16 mouse cellular contexts compared by ENCODE assay signal in the genomic region with DNA sequence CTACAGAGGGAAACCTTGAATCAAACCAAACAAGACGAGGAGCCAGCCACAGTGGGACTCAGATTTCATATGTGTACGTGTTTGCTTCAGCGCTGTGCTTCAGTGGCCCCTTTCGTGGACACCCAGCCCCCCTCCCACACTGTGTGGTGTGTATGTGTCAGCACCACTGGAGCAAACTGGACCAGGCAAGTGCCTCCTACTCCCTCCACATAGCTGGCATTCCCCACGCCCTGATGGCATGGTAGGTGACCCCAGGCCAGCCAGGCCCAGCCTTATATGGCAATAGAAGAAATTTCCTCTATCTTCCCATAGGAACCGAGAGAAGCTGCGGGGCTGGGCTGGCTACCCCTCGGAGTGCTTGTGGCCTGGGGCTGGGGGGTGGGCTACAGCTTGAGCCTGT. TPM values are rescaled to one million over a fixed set of nuclear protein-coding genes. Genes with fewer than 3 reads are reported as not detected.
DNase-seq lines count a peak whose midpoint lies in the region; ATAC-seq and TF ChIP-seq lines count a peak whose summit lies in the region.
"Had no signal": no experiment of that assay in that cellular context is flagged by ENCODE, and none has a peak within 500 bp of the region (broad histone marks: within the 10 kb centered on the region; RNA-seq: fewer than 3 reads in every experiment).

No protein-coding gene starts in this region.

- H3ac ChIP-seq in myocyte (ENCODE audit: control insufficient read depth, insufficient read length): no peak overlapping the region

- intact Hi-C loops in heart, postnatal 25 days (cut with DNase I): no loop called here

- peaks cover 56% of the 10 kb centered on the region for H3K4me1 ChIP-seq in heart, embryonic 12.5 days (replicated peaks)
- 0 out of 2 replicates have a peak, but pooled peaks cover 4% of the 10 kb centered on the region for H3K4me1 ChIP-seq in lung, adult 2 months (ENCODE audit: control insufficient read depth, insufficient read depth, low read length)

- no peaks in the 10 kb centered on the region for H3K79me2 ChIP-seq in myocyte (ENCODE audit: control insufficient read depth, insufficient read depth)

- 30% methylated on average over 8 of the region's 8 CpGs for WGBS in heart, embryonic 12.5 days
- 76% methylated on average over 8 of the region's 8 CpGs for WGBS in lung, adult 2 months

- TF ChIP-seq POLR2A in lung, adult 2 months (IDR thresholded peaks at IDR 0.05; ENCODE audit: borderline replicate concordance, extremely low read depth, low read depth, low read length): no peak
- peak; percentile 27 for TF ChIP-seq POLR2A in myocyte (IDR thresholded peaks at IDR 0.05; ENCODE audit: insufficient read length, low read depth)

- H3K4me2 ChIP-seq in heart, embryonic 12.5 days: peak overlapping the region; percentile 18
- peak overlapping the region; percentile 64 for H3K4me2 ChIP-seq in myocyte (ENCODE audit: low read depth)
- H3K4me2 ChIP-seq: midbrain, embryonic 12.5 days had no signal

- TF ChIP-seq CTCF in lung, adult 2 months (IDR thresholded peaks at IDR 0.05; ENCODE audit: insufficient read depth, low read length): no peak

- H3K4me3 ChIP-seq in heart, embryonic 12.5 days: no peak overlapping the region
- H3K4me3 ChIP-seq in lung, adult 2 months (replicated peaks; ENCODE audit: extremely low read depth, low read depth, low read length): no peak overlapping the region
- no peak overlapping the region for H3K4me3 ChIP-seq in myocyte
- H3K4me3 ChIP-seq: gastrocnemius, adult 2 months; midbrain, embryonic 12.5 days had no signal

- H3K27me3 ChIP-seq in heart, embryonic 12.5 days (replicated peaks): peaks cover 4% of the 10 kb centered on the region; the same call in 1 of the 2 replicates
- H3K27me3 ChIP-seq in myocyte (ENCODE audit: control insufficient read depth, insufficient read depth, insufficient read length): no peaks in the 10 kb centered on the region

- H3K36me3 ChIP-seq in heart, embryonic 12.5 days: peaks cover 8% of the 10 kb centered on the region; the same call in 1 of the 2 replicates
- H3K36me3 ChIP-seq in myocyte (ENCODE audit: control insufficient read depth, insufficient read depth): no peaks in the 10 kb centered on the region

- H3K9me3 ChIP-seq in heart, embryonic 12.5 days (replicated peaks): no peaks in the 10 kb centered on the region
- H3K9me3 ChIP-seq: midbrain, embryonic 12.5 days had no signal

- DNase-seq in heart, postnatal 25 days (ENCODE audit: low spot score): no peak
- DNase-seq in lung, postnatal 4 days: peak; percentile 26 to 55
- DNase-seq in lung, adult 2 months: no peak
- DNase-seq in kidney, adult 9 months: peak; percentile 63
- DNase-seq in embryo, embryonic 11 days: no peak
- DNase-seq: cerebellum, postnatal 14 days; gastrocnemius, adult 2 months; layer of hippocampus, postnatal 36 days; liver, postnatal 0 days; right cerebral cortex, postnatal 4 days had no signal

- no peak for ATAC-seq in heart, embryonic 12.5 days (ENCODE audit: insufficient number of reproducible peaks, low FRiP score)
- ATAC-seq in megakaryocyte progenitor cell, adult 5-6 weeks (replicated peaks; ENCODE audit: poor library complexity): no peak
- ATAC-seq: CD4-positive, CD25-positive, alpha-beta regulatory T cell, adult 4 months; forebrain, embryonic 16.5 days; liver, postnatal 0 days had no signal

- 0 out of 2 replicates have a peak overlapping the region, but pooled peaks have one; percentile 44 for H3K9ac ChIP-seq in heart, embryonic 12.5 days
- H3K9ac ChIP-seq: liver, postnatal 0 days; midbrain, embryonic 12.5 days had no signal

- peak overlapping the region; percentile 88 for H3K27ac ChIP-seq in heart, embryonic 12.5 days (ENCODE audit: poor library complexity, severe bottlenecking)
- H3K27ac ChIP-seq: gastrocnemius, adult 2 months; midbrain, embryonic 12.5 days had no signal

TF ChIP-seq in myocyte, 11 proteins besides CTCF, POLR2A, EP300 and RAD21:
- no peak for TF ChIP-seq TCF12 (IDR thresholded peaks at IDR 0.05; ENCODE audit: insufficient read depth, poor library complexity, severe bottlenecking)
- no peak for TF ChIP-seq USF1 (IDR thresholded peaks at IDR 0.05; ENCODE audit: low read depth)
- peak; percentile 97 for TF ChIP-seq SRF (IDR thresholded peaks at IDR 0.05; ENCODE audit: control insufficient read depth, insufficient read length, low read depth)
- TF ChIP-seq MYOD1 (IDR thresholded peaks at IDR 0.05; ENCODE audit: control insufficient read depth in 1 of 3, insufficient read length in 2 of 3, low read depth in 2 of 3): peak in 2 of 3 experiments; percentile 30 to 79
- TF ChIP-seq E2F4 (IDR thresholded peaks at IDR 0.05; ENCODE audit: insufficient read depth): no peak
- no peak for TF ChIP-seq CEBPB (IDR thresholded peaks at IDR 0.05; ENCODE audit: insufficient read depth, poor library complexity, severe bottlenecking)
- TF ChIP-seq MAX (IDR thresholded peaks at IDR 0.05; ENCODE audit: low read depth): no peak
- TF ChIP-seq MYOG (IDR thresholded peaks at IDR 0.05; ENCODE audit: control insufficient read depth in 1 of 3, insufficient read depth in 1 of 3, insufficient read length in 2 of 3, low read depth in 2 of 3): peak in 2 of 3 experiments; percentile 40 to 84
- no peak for TF ChIP-seq POLR2AphosphoS2 (IDR thresholded peaks at IDR 0.05; ENCODE audit: insufficient read length, low read depth)
- no peak for TF ChIP-seq REST (IDR thresholded peaks at IDR 0.05; ENCODE audit: insufficient read depth, insufficient read length)
- peak; percentile 14 for TF ChIP-seq TCF3 (IDR thresholded peaks at IDR 0.05; ENCODE audit: insufficient read length, low read depth)

RNA-seq across cellular contexts. Expression of a gene that starts 3.7 kb away (rescaled TPM):
- polyA plus RNA-seq in heart, embryonic 12.5 days (2016; fragmentation: Nextera tagmentation; extraction: Ambion mirVana): 80.5 and 81.6 TPM in 2 replicates
- total RNA-seq in heart, postnatal 25 days (2021): 1 to 10 TPM; 6.1 to 6.6 TPM
- 3.5 and 9.0 TPM in 2 replicates for polyA plus RNA-seq in lung, adult 2 months (2012; rRNA removed)
- polyA plus RNA-seq in myocyte (2012; fragmentation: generic; extraction: Trizol): 159 TPM
- 0.24 and 0.25 TPM in 2 replicates for total RNA-seq in megakaryocyte progenitor cell, adult 5-6 weeks (2015)
- 0.47 TPM in 1 of 2 replicates, not detected in the other for total RNA-seq in megakaryocyte progenitor cell, adult 5-6 weeks (2017)

RNA-seq across cellular contexts. Expression of a gene that starts 20.5 kb away (rescaled TPM):
- 59.8 and 63.4 TPM in 2 replicates for polyA plus RNA-seq in heart, embryonic 12.5 days (2016; fragmentation: Nextera tagmentation; extraction: Ambion mirVana)
- 10 to 100 TPM; 27.4 to 28.3 TPM for total RNA-seq in heart, postnatal 25 days (2021)
- polyA plus RNA-seq in lung, adult 2 months (2012; rRNA removed): 31.6 and 35.1 TPM in 2 replicates
- 26.3 TPM for polyA plus RNA-seq in myocyte (2012; fragmentation: generic; extraction: Trizol)
- total RNA-seq in megakaryocyte progenitor cell, adult 5-6 weeks (2015): 88.1 and 106 TPM in 2 replicates
- total RNA-seq in megakaryocyte progenitor cell, adult 5-6 weeks (2017): 30.7 and 59.6 TPM in 2 replicates

Comparison
In these comparisons a context has a peak if more than half of its experiments do, and no peak if none do; other contexts are left out.
1. DNase-seq: peak in lung, postnatal 4 days (2 of 2) and kidney, adult 9 months (single experiment); none in heart, postnatal 25 days (single experiment), lung, adult 2 months (single experiment) and embryo, embryonic 11 days (single experiment).